Mouse (Mus musculus): Measurements from ENCODE around the gene Itgax. TPM values are rescaled to one million over a fixed set of nuclear protein-coding genes. Genes with fewer than 3 reads are reported as not detected.

Gene Itgax
- polyA plus RNA-seq, 1 experiment from 2014 or later: not detected

DNA sequence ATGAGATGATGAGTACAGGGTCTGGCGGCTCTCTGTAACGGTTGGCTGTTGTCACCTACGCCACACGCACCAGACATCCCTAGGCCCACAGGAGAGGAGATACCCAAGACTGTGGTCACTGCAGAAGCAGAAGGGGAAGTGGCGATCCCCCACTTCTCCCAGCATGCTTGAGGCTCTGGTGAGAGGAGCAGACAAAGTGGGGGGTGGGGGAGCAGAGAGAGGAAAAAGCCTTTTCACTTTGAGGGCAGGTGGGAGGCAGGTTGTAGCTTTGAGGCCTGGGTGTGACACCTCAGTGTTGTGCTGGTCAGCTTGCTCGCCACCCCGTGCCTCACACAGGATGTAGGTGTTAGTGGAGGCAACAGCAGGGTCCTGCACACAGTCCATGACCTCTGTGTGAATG lies 50.8 kb downstream of the Itgax start:
- DNase-seq (ENCODE audit: low spot score) (no peak), ATAC-seq (replicated peaks; ENCODE audit: low FRiP score) (no peak)
- Histone ChIP-seq H3K4me1 (replicated peaks; ENCODE audit: control insufficient read depth, insufficient read depth, low read length) (no peaks in the 10 kb centered on the region), H3K27ac (ENCODE audit: low read depth, low read length) (no peak overlapping the region), H3K4me2 (ENCODE audit: low read depth, low read length, severe bottlenecking) (no peak overlapping the region), H3K4me3 (ENCODE audit: low read depth, low read length) (no peak overlapping the region), H3K27me3 (ENCODE audit: control insufficient read depth, insufficient read depth, low read length) (no peaks in the 10 kb centered on the region), H3K9ac (ENCODE audit: low read length) (no peak overlapping the region), H3K36me3 (ENCODE audit: control insufficient read depth, insufficient read depth, low read length) (no peaks in the 10 kb centered on the region), H3K9me3 (ENCODE audit: control insufficient read depth, low read length) (no peaks in the 10 kb centered on the region)
- 89% methylated on average over 7 of the region's 7 CpGs for WGBS

DNA sequence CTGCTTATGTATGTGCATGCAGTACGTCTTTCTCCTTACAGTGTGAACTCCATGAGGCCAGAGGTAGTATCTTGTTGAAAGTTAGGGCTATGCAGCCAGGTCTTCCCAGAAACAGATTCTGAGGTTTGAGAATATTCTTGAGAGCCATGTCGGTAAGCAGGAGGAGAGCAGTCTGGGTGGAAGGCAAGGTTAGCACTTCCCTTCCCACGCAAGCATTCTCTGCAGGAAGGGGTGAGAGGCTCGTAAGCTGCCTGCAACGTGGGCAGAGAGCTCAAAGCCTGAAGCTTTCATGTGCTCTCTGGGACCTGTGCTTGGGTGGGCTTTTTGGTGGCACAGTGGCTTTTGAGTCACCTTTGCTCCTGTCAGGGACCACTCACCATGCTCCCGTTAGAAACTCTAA lies 51.2 kb downstream of the Itgax start:
- Histone ChIP-seq H3K4me2 (ENCODE audit: low read depth, low read length, severe bottlenecking) (no peak overlapping the region), H3K4me3 (ENCODE audit: low read depth, low read length) (no peak overlapping the region), H3K27ac (ENCODE audit: low read depth, low read length) (no peak overlapping the region), H3K27me3 (ENCODE audit: control insufficient read depth, insufficient read depth, low read length) (no peaks in the 10 kb centered on the region), H3K9me3 (ENCODE audit: control insufficient read depth, low read length) (no peaks in the 10 kb centered on the region), H3K9ac (ENCODE audit: low read length) (no peak overlapping the region), H3K4me1 (replicated peaks; ENCODE audit: control insufficient read depth, insufficient read depth, low read length) (no peaks in the 10 kb centered on the region), H3K36me3 (ENCODE audit: control insufficient read depth, insufficient read depth, low read length) (no peaks in the 10 kb centered on the region)
- no peak for DNase-seq (ENCODE audit: low spot score)
- 79% methylated on average over 6 of the region's 6 CpGs for WGBS
- ATAC-seq (replicated peaks; ENCODE audit: low FRiP score): no peak

- no peaks in the 10 kb centered on the region for H3K36me3 ChIP-seq (ENCODE audit: control insufficient read depth, insufficient read depth, low read length)
- no peak overlapping the region for H3K9ac ChIP-seq (ENCODE audit: low read length)
- no peak overlapping the region for H3K27ac ChIP-seq (ENCODE audit: low read depth, low read length)
- no peak for ATAC-seq (replicated peaks; ENCODE audit: low FRiP score)
- no peak overlapping the region for H3K4me2 ChIP-seq (ENCODE audit: low read depth, low read length, severe bottlenecking)
- no peak overlapping the region for H3K4me3 ChIP-seq (ENCODE audit: low read depth, low read length)
- no peaks in the 10 kb centered on the region for H3K9me3 ChIP-seq (ENCODE audit: control insufficient read depth, low read length)
- H3K4me1 ChIP-seq (replicated peaks; ENCODE audit: control insufficient read depth, insufficient read depth, low read length): no peaks in the 10 kb centered on the region
- 91% methylated on average over 10 of the region's 10 CpGs for WGBS
- DNase-seq (ENCODE audit: low spot score): no peak
- no peaks in the 10 kb centered on the region for H3K27me3 ChIP-seq (ENCODE audit: control insufficient read depth, insufficient read depth, low read length)
Measured at GRCm38 (mm10) chr7:128181691-128182090, 52.3 kb downstream of the Itgax start.

Other genes with a start within 250 kb of the Itgax start
- 0.56 and 0.91 TPM in 2 replicates for gene Prss53, start 238.6 kb upstream of the Itgax start, polyA plus RNA-seq (2014; fragmentation: Nextera tagmentation; extraction: Ambion mirVana)
- not detected in 2 replicates for gene Gm21974, start 234.1 kb upstream of the Itgax start, polyA plus RNA-seq (2014; fragmentation: Nextera tagmentation; extraction: Ambion mirVana)
- 47.8 and 48.9 TPM in 2 replicates for gene Vkorc1, start 233.9 kb upstream of the Itgax start, polyA plus RNA-seq (2014; fragmentation: Nextera tagmentation; extraction: Ambion mirVana)
- gene Bckdk, start 225.5 kb upstream of the Itgax start, polyA plus RNA-seq (2014; fragmentation: Nextera tagmentation; extraction: Ambion mirVana): 102 and 139 TPM in 2 replicates
- gene Kat8, start 217.0 kb upstream of the Itgax start, polyA plus RNA-seq (2014; fragmentation: Nextera tagmentation; extraction: Ambion mirVana): 55.9 and 58.3 TPM in 2 replicates
- gene Prss8, start 199.4 kb upstream of the Itgax start, polyA plus RNA-seq (2014; fragmentation: Nextera tagmentation; extraction: Ambion mirVana): 1.8 and 3.1 TPM in 2 replicates
- 10.4 and 10.7 TPM in 2 replicates for gene Prss36, start 182.8 kb upstream of the Itgax start, polyA plus RNA-seq (2014; fragmentation: Nextera tagmentation; extraction: Ambion mirVana)
- gene Fus, start 162.1 kb upstream of the Itgax start, polyA plus RNA-seq (2014; fragmentation: Nextera tagmentation; extraction: Ambion mirVana): 44.7 and 62.6 TPM in 2 replicates
- gene Pycard, start 135.7 kb upstream of the Itgax start, polyA plus RNA-seq (2014; fragmentation: Nextera tagmentation; extraction: Ambion mirVana): 4.2 and 7.0 TPM in 2 replicates
- not detected in 2 replicates for gene Trim72, start 125.6 kb upstream of the Itgax start, polyA plus RNA-seq (2014; fragmentation: Nextera tagmentation; extraction: Ambion mirVana)
- gene Itgam, start 66.9 kb upstream of the Itgax start, polyA plus RNA-seq (2014; fragmentation: Nextera tagmentation; extraction: Ambion mirVana): 0.40 and 0.57 TPM in 2 replicates
- not detected in 2 replicates for gene Gm49368, start 66.9 kb upstream of the Itgax start, polyA plus RNA-seq (2014; fragmentation: Nextera tagmentation; extraction: Ambion mirVana)
- not detected in 2 replicates for gene Itgad, start 24.8 kb downstream of the Itgax start, polyA plus RNA-seq (2014; fragmentation: Nextera tagmentation; extraction: Ambion mirVana)
- not detected in 2 replicates for gene Cox6a2, start 76.8 kb downstream of the Itgax start, polyA plus RNA-seq (2014; fragmentation: Nextera tagmentation; extraction: Ambion mirVana)
- gene Armc5, start 107.8 kb downstream of the Itgax start, polyA plus RNA-seq (2014; fragmentation: Nextera tagmentation; extraction: Ambion mirVana): 11.8 and 13.3 TPM in 2 replicates
- 13.2 and 13.3 TPM in 2 replicates for gene 9130023H24Rik, start 108.5 kb downstream of the Itgax start, polyA plus RNA-seq (2014; fragmentation: Nextera tagmentation; extraction: Ambion mirVana)
- gene Tgfb1i1, start 117.3 kb downstream of the Itgax start, polyA plus RNA-seq (2014; fragmentation: Nextera tagmentation; extraction: Ambion mirVana): 34.1 and 35.5 TPM in 2 replicates
- gene Slc5a2, start 136.1 kb downstream of the Itgax start, polyA plus RNA-seq (2014; fragmentation: Nextera tagmentation; extraction: Ambion mirVana): 0.35 TPM in 1 of 2 replicates, not detected in the other
- gene BC017158, start 168.6 kb downstream of the Itgax start, polyA plus RNA-seq (2014; fragmentation: Nextera tagmentation; extraction: Ambion mirVana): 23.8 and 24.9 TPM in 2 replicates

All from forebrain, embryonic 11.5 days (tissue).